8 mouse cellular contexts compared by ENCODE assay signal in the genomic region with DNA sequence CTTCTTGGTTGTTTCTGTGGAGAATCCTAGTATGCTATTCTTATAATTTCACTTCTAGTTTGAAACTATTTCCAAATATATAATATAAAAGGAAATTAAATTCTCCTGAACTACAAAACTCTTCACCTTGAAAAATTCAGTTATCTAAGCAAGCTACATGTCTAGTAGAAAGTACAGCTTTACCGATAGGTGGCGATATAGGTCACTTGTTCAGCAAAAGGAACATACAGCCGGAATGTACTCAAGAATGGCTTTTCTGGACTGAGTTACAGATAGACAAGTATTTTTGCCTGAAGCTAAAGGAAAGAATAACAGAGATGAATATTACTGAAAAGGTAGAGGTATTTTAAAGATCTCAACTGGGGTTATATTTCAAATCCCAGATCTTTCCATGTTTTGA. TPM values are rescaled to one million over a fixed set of nuclear protein-coding genes. Genes with fewer than 3 reads are reported as not detected.
A peak's percentile ranks its signal among the peaks of the same experiment; 100 is the strongest.
DNase-seq lines count a peak whose midpoint lies in the region; ATAC-seq and TF ChIP-seq lines count a peak whose summit lies in the region.

No protein-coding gene starts in this region.

- H3K4me1 ChIP-seq in midbrain, embryonic 12.5 days, result peaks cover 23% of the 10 kb centered on the region
- peaks cover 29% of the 10 kb centered on the region for H3K4me1 ChIP-seq in midbrain, embryonic 10.5 days
- 0 out of 2 replicates have a peak, but pooled peaks cover 4% of the 10 kb centered on the region for H3K4me1 ChIP-seq in midbrain, postnatal 0 days (ENCODE audit: insufficient read depth, low read length)

- DNase-seq in frontal cortex, postnatal 14 days (ENCODE audit: low spot score in 2 of 2), result no peak
- no peak for DNase-seq in midbrain, embryonic 10.5 days (ENCODE audit: low spot score)
- peak; percentile 88 for DNase-seq in brain, adult 2 months (ENCODE audit: low read depth, low spot score)
- DNase-seq in midbrain, postnatal 0 days (ENCODE audit: low spot score), result peak; percentile 92
- no peak for DNase-seq in urinary bladder, postnatal 10 days (ENCODE audit: low spot score)

- H3K27me3 ChIP-seq in midbrain, embryonic 12.5 days, result no peaks in the 10 kb centered on the region
- no peaks in the 10 kb centered on the region for H3K27me3 ChIP-seq in midbrain, embryonic 10.5 days (ENCODE audit: low read depth, poor library complexity, severe bottlenecking)
- no peaks in the 10 kb centered on the region for H3K27me3 ChIP-seq in midbrain, postnatal 0 days (ENCODE audit: insufficient read depth, low read length)

- no peak overlapping the region for H3K4me3 ChIP-seq in midbrain, embryonic 12.5 days
- no peak overlapping the region for H3K4me3 ChIP-seq in midbrain, embryonic 10.5 days
- no peak overlapping the region for H3K4me3 ChIP-seq in midbrain, postnatal 0 days (ENCODE audit: low read depth, low read length)

- peak; percentile 87 for TF ChIP-seq CTCF in midbrain, postnatal 0 days (IDR thresholded peaks at IDR 0.05)

- no peaks in the 10 kb centered on the region for H3K36me3 ChIP-seq in midbrain, embryonic 12.5 days
- H3K36me3 ChIP-seq in midbrain, embryonic 10.5 days, result no peaks in the 10 kb centered on the region
- H3K36me3 ChIP-seq in midbrain, postnatal 0 days (ENCODE audit: insufficient read depth, low read length), result no peaks in the 10 kb centered on the region

- WGBS in midbrain, embryonic 12.5 days, result 13% methylated on average over 3 of the region's 3 CpGs
- WGBS in midbrain, embryonic 10.5 days, result 24% methylated on average over 3 of the region's 3 CpGs
- WGBS in midbrain, postnatal 0 days, result 5% methylated on average over 3 of the region's 3 CpGs

- no peak overlapping the region for H3K4me2 ChIP-seq in midbrain, embryonic 12.5 days (replicated peaks)
- no peak overlapping the region for H3K4me2 ChIP-seq in midbrain, postnatal 0 days (ENCODE audit: low read depth, low read length, poor library complexity, severe bottlenecking)

- H3K9me3 ChIP-seq in midbrain, embryonic 12.5 days, result no peaks in the 10 kb centered on the region
- no peaks in the 10 kb centered on the region for H3K9me3 ChIP-seq in midbrain, embryonic 10.5 days (replicated peaks)
- H3K9me3 ChIP-seq in midbrain, postnatal 0 days (ENCODE audit: low read length), result no peaks in the 10 kb centered on the region

- H3K27ac ChIP-seq in midbrain, embryonic 12.5 days (replicated peaks), result no peak overlapping the region
- no peak overlapping the region for H3K27ac ChIP-seq in midbrain, embryonic 10.5 days (replicated peaks)
- no peak overlapping the region for H3K27ac ChIP-seq in midbrain, postnatal 0 days (ENCODE audit: low read depth, low read length)

- ATAC-seq in frontal cortex, adult (ENCODE audit: low TSS enrichment), result peak; percentile 79
- 0 out of 2 replicates have a peak, but pooled peaks have one; percentile 49 for ATAC-seq in midbrain, embryonic 12.5 days (ENCODE audit: low FRiP score, low read depth)
- peak; percentile 46; the same call in 1 of the 2 replicates for ATAC-seq in granulocyte monocyte progenitor cell, adult 5-6 weeks (replicated peaks; ENCODE audit: poor library complexity, severe bottlenecking)
- ATAC-seq in midbrain, postnatal 0 days (ENCODE audit: low FRiP score), result 0 out of 2 replicates have a peak, but pooled peaks have one; percentile 38

- no peak overlapping the region for H3K9ac ChIP-seq in midbrain, embryonic 12.5 days (replicated peaks)
- H3K9ac ChIP-seq in midbrain, postnatal 0 days (replicated peaks; ENCODE audit: low read length, poor library complexity, severe bottlenecking), result no peak overlapping the region

RNA-seq across cellular contexts. Expression of a gene that starts 22.0 kb away (rescaled TPM):
- 112 and 125 TPM in 2 replicates for polyA plus RNA-seq in midbrain, embryonic 12.5 days (2016; fragmentation: Nextera tagmentation; extraction: Ambion mirVana)
- polyA plus RNA-seq in midbrain, embryonic 10.5 days (2016; fragmentation: Nextera tagmentation; extraction: Ambion mirVana), result 92.8 and 96.8 TPM in 2 replicates
- total RNA-seq in granulocyte monocyte progenitor cell, adult 5-6 weeks (2014; fragmentation: Nextera tagmentation), result 12.5 and 20.4 TPM in 2 replicates
- 26.4 and 28.8 TPM in 2 replicates for total RNA-seq in granulocyte monocyte progenitor cell, adult 5-6 weeks (2017)
- 68.8 and 87.0 TPM in 2 replicates for total RNA-seq in midbrain, postnatal 0 days (2014; rRNA removed)
- 58.2 and 70.4 TPM in 2 replicates for polyA plus RNA-seq in midbrain, postnatal 0 days (2015; fragmentation: Nextera tagmentation; extraction: Ambion mirVana)

Comparison
In these comparisons a context has a peak if more than half of its experiments do, and no peak if none do; other contexts are left out.
1. DNase-seq: peak in brain, adult 2 months (single experiment) and midbrain, postnatal 0 days (single experiment); none in frontal cortex, postnatal 14 days (0 of 2), midbrain, embryonic 10.5 days (single experiment) and urinary bladder, postnatal 10 days (single experiment).
2. Peak in every context shown above with its lines, with median percentiles within 50 percentile points of each other: ATAC-seq.